Mouse (Mus musculus) bone marrow, adult 2 months (tissue): ENCODE data around the gene Tmem140. TPM values are rescaled to one million over a fixed set of nuclear protein-coding genes. Genes with fewer than 3 reads are reported as not detected.

Experiments
- H3K27ac ChIP-seq: fragments of 200-500 bp; 2 replicates; pipeline ENCODE4 v1.5.1; 2012; ENCODE audit warnings: low read depth, mild to moderate bottlenecking, control low read depth, inconsistent platforms, low read length; ENCODE audit not compliant: control insufficient read depth, poor library complexity, insufficient read depth
- H3K4me1 ChIP-seq: fragments of 200-500 bp; 2 replicates; pipeline ENCODE4 v1.6.1; 2011; ENCODE audit warnings: low read length; ENCODE audit not compliant: control insufficient read depth, insufficient read depth
- H3K4me3 ChIP-seq: fragments of 200-500 bp; replicated peaks from 2 replicates; pipeline ENCODE3; 2011; ENCODE audit warnings: mild to moderate bottlenecking, low read depth, low read length, control low read depth; ENCODE audit not compliant: control insufficient read depth
- CTCF ChIP-seq: fragments of 200-500 bp; IDR thresholded peaks from 2 replicates; pipeline ENCODE4 v1.5.1; 2011; ENCODE audit warnings: low read length, control low read depth; ENCODE audit not compliant: control insufficient read depth, insufficient read depth
- POLR2A ChIP-seq: fragments of 200-500 bp; IDR thresholded peaks from 2 replicates; pipeline ENCODE4 v1.6.1; 2011; ENCODE audit warnings: low read depth, mild to moderate bottlenecking, control low read depth, low read length, borderline replicate concordance; ENCODE audit not compliant: control insufficient read depth
- WGBS: fragments of 180-500 bp; shearing (Covaris S2); methylation state at CpG from one replicate; pipeline ENCODE4 v1.1.7; 2018; 5-methylcytosine and 5-hydroxymethylcytosine counted together
- polyA plus RNA-seq: library from polyadenylated mRNA; stranded (reverse); fragments of >200 nt; gene quantifications from 2 replicates; pipeline ENCODE4 v1.2.4, GENCODE M21; 2011; ENCODE audit warnings: low replicate concordance; ENCODE audit not compliant: missing spikeins, insufficient read depth, insufficient read length

The Tmem140 gene
- polyA plus RNA-seq, 1 experiment: 16.5 TPM

DNA sequence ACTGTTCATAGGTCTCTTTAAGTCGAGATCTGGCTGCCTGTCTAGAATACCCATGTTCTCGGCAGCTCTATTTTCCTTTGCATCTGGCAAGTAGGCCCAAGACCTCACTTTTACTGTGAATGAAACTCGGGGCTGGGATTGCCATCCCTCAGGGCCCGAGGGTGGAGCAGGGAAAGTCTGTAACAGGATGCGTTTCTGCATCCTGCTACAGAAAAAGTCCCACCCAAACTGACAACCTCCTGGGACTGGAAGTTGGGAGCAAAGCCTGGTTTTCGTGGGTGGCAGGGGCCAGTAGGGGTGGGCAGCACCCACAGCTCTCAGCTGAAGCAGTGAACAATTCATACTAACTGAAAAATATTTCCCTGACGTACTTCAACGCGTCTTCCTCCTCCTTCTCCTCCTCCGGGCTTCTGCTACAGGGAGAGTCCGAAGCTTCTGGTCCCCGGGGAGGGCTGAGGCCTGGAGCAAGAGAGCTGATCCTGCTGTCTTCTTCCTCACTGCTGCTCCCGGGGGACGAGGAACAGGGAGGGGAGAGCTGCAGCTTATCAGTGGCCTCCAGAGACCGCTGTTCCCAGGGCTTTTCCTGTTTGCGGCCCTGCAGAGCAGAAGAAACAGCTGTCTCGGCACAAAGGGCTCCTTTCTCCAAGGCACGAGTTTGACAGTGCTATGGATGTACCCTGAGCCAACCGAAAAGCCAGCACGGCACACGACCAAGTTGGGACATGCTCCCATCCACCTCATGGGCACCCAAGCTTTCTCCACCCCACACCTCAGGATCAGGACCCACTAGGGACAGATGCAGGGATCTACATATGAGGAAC is 11.4 kb downstream of the Tmem140 start:
- H3K27ac ChIP-seq: peak overlapping the region; percentile 87
- TF ChIP-seq POLR2A (no peak; the same call in 1 of the 2 replicates), CTCF (no peak)
- H3K4me1 ChIP-seq: peaks cover 15% of the 10 kb centered on the region
- peak overlapping the region; percentile 55 for H3K4me3 ChIP-seq
- 14% methylated on average over 21 of the region's 21 CpGs for WGBS

GRCm38 (mm10) chr6:34875268-34875761 is 12.4 kb downstream of the Tmem140 start:
- H3K27ac ChIP-seq: peak overlapping the region; percentile 87
- H3K4me1 ChIP-seq: peaks cover 11% of the 10 kb centered on the region
- no peak for TF ChIP-seq POLR2A
- 0 out of 2 replicates have a peak, but pooled peaks have one; percentile 0 for TF ChIP-seq CTCF
- peak overlapping the region; percentile 65 for H3K4me3 ChIP-seq
- 1% methylated on average over 15 of the region's 15 CpGs for WGBS

DNA sequence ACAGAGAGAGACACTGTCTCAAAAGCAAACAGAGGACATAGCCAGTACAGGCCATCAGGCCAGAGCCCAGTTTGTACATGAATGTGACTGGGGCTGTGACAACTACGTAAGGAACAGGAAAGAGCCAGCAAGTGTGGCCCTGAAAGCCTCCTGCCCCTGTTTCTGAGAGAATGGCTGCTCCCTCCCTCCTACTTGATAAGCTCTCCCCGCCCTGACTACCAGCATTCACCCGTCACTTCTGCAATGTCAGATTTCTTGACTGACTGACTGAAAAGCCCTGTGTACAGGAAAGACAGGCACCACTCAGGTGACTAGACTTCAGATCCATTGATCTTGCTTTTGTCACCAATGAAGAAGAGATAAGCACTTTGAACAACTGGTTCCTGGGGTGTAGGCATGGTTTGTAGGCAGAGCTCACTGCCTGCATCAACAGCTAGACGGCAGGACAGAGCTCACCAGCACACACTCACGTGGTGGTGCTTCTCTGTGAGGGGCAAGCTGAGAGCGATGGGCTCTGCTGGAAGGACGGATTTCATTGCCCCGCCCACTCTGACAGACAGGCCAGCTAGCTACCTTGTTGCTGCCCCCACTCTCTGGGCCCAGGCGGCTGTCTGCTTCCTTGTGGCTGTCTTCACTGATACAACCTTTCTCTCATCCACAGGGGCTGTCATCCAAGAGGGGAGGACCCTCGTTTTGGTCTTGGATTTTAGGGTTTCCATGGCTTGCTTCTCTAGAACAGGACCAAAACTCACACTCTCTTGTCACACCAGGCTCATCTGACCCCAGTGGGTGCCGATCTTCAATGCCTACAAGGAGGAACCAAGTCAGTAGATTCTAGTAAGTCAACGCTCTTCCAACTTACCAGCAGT is 13.3 kb downstream of the Tmem140 start:
- WGBS: 29% methylated on average over 12 of the region's 12 CpGs
- peak overlapping the region; percentile 18 for H3K4me3 ChIP-seq
- peaks cover 11% of the 10 kb centered on the region for H3K4me1 ChIP-seq
- H3K27ac ChIP-seq: peak overlapping the region; percentile 87
- TF ChIP-seq CTCF (no peak), POLR2A (no peak)

- Histone ChIP-seq H3K4me1 (peaks cover 11% of the 10 kb centered on the region), H3K4me3 (no peak overlapping the region), H3K27ac (peak overlapping the region; percentile 87; the same call in 1 of the 2 replicates)
- 7% methylated on average over 2 of the region's 2 CpGs for WGBS
- no peak for TF ChIP-seq POLR2A
Observed at GRCm38 (mm10) chr6:34876835-34877156, 13.8 kb downstream of the Tmem140 start.

GRCm38 (mm10) chr6:34877509-34878321 is 14.8 kb downstream of the Tmem140 start, which contains the start of gene Cyren:
Gene Cyren, minus strand, starts transcription at chr6:34878060.
- Histone ChIP-seq H3K4me3 (peak within 1 kb of the TSS; percentile 85), H3K27ac (peak within 1 kb of the TSS; percentile 88), H3K4me1 (peaks cover 11% of the 10 kb centered on the region)
- WGBS: under 1% methylated on average over 56 of the region's 56 CpGs
- TF ChIP-seq POLR2A: peak; percentile 69; the same call in 1 of the 2 replicates
- peak; percentile 56; the same call in 1 of the 2 replicates for TF ChIP-seq CTCF

DNA sequence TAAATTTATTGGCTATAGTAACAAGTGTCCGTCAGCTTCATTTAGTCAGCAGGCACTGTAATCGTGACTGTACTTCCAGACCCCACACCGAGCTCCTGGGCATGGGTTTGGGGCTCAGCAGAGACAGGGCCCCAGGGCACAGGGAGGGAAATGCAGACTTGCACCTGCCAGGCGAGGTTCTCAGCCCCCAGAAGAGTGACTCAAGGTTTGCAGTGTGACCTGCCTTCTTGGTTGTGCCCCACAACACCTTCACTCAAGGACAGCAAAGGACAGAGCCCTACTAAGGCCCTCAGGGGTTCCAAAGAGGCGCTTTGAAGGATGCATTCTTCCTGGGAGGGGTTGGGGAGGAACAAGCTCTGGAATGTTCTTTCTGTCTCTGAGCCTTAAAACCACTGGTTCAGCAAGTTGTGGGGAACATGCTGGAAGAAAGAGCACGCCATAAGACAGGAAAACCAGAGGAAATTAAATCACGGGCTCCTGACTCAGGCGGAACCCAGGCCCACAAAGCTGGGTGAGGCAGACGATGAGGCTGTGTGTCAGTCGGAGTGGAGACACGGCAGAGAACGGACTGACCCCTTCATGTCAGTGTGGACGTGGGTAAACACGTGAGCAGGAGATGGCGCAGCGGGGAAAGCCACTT is 16.3 kb downstream of the Tmem140 start:
- TF ChIP-seq CTCF: no peak
- TF ChIP-seq POLR2A: no peak
- H3K27ac ChIP-seq: no peak overlapping the region
- WGBS: 86% methylated on average over 16 of the region's 16 CpGs
- peaks cover 11% of the 10 kb centered on the region for H3K4me1 ChIP-seq
- no peak overlapping the region for H3K4me3 ChIP-seq

- peaks cover 7% of the 10 kb centered on the region; the same call in 1 of the 2 replicates for H3K4me1 ChIP-seq
- H3K4me3 ChIP-seq: no peak overlapping the region
- TF ChIP-seq POLR2A (no peak), CTCF (peak; percentile 30; the same call in 1 of the 2 replicates)
- H3K27ac ChIP-seq: no peak overlapping the region
- 54% methylated on average over 6 of the region's 6 CpGs for WGBS
Observed at GRCm38 (mm10) chr6:34879911-34880475, 17.0 kb downstream of the Tmem140 start.
